Mouse (Mus musculus): ENCODE results near the gene Rabl2. TPM values are rescaled to one million over a fixed set of nuclear protein-coding genes. Genes with fewer than 3 reads are reported as not detected.

Rabl2 gene
- polyA plus RNA-seq, 1 experiment: 3.1 TPM

- no peak for TF ChIP-seq POLR2A (IDR thresholded peaks at IDR 0.05; ENCODE audit: low read depth, low read length)
- no peak for TF ChIP-seq CTCF (IDR thresholded peaks at IDR 0.05; ENCODE audit: extremely low read depth, insufficient read length, insufficient replicate concordance, low read depth, low read length)
- WGBS: 71% methylated on average over 12 of the region's 12 CpGs
- no peaks in the 10 kb centered on the region for H3K36me3 ChIP-seq (ENCODE audit: control insufficient read depth, insufficient read depth, low read length)
- no peaks in the 10 kb centered on the region for H3K27me3 ChIP-seq (ENCODE audit: control insufficient read depth, insufficient read depth, low read length)
- H3K4me3 ChIP-seq (ENCODE audit: low read depth, low read length): no peak overlapping the region
- no peak overlapping the region for H3K27ac ChIP-seq (ENCODE audit: insufficient read depth, low read depth, low read length)
- H3K4me1 ChIP-seq (ENCODE audit: control insufficient read depth, insufficient read depth, insufficient read length, low read length): no peaks in the 10 kb centered on the region
Observed at GRCm38 (mm10) chr15:89605822-89606570, 14.3 kb upstream of the Rabl2 start.

DNA sequence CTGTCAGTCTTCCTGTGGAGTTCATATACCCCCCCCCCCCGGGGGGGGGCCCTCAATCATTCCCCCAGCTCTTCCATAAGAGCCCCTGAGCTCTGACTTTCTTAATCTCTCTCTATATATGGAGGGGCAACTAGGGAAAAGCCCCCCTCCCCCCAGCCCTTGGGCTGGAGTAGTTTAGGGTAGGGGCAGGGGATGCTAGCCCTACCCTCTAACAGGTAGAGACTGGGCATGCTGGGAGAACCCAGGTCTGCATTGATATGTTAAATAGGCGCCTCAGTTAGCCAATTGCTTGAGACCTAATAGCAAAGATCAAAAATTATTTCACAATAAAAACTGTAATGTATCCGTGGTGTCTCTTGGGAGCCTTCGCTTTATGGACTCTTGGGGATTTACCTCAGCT, 825 bp upstream of the Rabl2 start:
- Histone ChIP-seq H3K4me3 (ENCODE audit: low read depth, low read length) (no peak overlapping the region), H3K36me3 (ENCODE audit: control insufficient read depth, insufficient read depth, low read length) (no peaks in the 10 kb centered on the region), H3K4me1 (ENCODE audit: control insufficient read depth, insufficient read depth, insufficient read length, low read length) (peaks cover 2% of the 10 kb centered on the region; the same call in 1 of the 2 replicates), H3K27ac (ENCODE audit: insufficient read depth, low read depth, low read length) (no peak overlapping the region), H3K27me3 (ENCODE audit: control insufficient read depth, insufficient read depth, low read length) (no peaks in the 10 kb centered on the region)
- TF ChIP-seq POLR2A (IDR thresholded peaks at IDR 0.05; ENCODE audit: low read depth, low read length) (no peak), CTCF (IDR thresholded peaks at IDR 0.05; ENCODE audit: extremely low read depth, insufficient read length, insufficient replicate concordance, low read depth, low read length) (no peak)
- 44% methylated on average over 4 of the region's 4 CpGs for WGBS

GRCm38 (mm10) chr15:89591317-89591716, 406 bp downstream of the Rabl2 start:
- WGBS: 1% methylated on average over 30 of the region's 30 CpGs
- TF ChIP-seq POLR2A (IDR thresholded peaks at IDR 0.05; ENCODE audit: low read depth, low read length): no peak
- no peak for TF ChIP-seq CTCF (IDR thresholded peaks at IDR 0.05; ENCODE audit: extremely low read depth, insufficient read length, insufficient replicate concordance, low read depth, low read length)
- no peaks in the 10 kb centered on the region for H3K36me3 ChIP-seq (ENCODE audit: control insufficient read depth, insufficient read depth, low read length)
- no peak overlapping the region for H3K27ac ChIP-seq (ENCODE audit: insufficient read depth, low read depth, low read length)
- no peaks in the 10 kb centered on the region for H3K27me3 ChIP-seq (ENCODE audit: control insufficient read depth, insufficient read depth, low read length)
- peaks cover 2% of the 10 kb centered on the region; the same call in 1 of the 2 replicates for H3K4me1 ChIP-seq (ENCODE audit: control insufficient read depth, insufficient read depth, insufficient read length, low read length)
- peak overlapping the region; percentile 91 for H3K4me3 ChIP-seq (ENCODE audit: low read depth, low read length)

DNA sequence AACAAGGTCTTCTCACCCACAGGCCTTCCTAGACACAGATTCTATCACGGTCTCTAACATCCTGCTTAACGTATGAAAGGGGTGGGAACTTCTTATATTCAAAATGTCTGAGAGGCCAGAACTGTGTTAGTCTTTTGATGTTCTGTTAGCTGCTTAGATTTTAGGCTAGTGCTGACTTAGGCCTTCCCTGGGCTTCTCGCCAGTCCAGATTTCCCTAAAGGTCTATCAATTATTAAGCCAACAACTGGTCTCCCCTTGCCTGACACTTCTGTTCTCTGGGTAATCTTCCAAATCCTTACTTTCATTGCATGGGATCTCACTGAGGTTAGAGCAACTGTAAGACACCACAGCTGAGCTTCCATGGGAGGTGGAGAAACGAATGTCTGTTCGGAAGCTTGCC, 2.6 kb downstream of the Rabl2 start:
- 66% methylated on average over 5 of the region's 5 CpGs for WGBS
- TF ChIP-seq CTCF (IDR thresholded peaks at IDR 0.05; ENCODE audit: extremely low read depth, insufficient read length, insufficient replicate concordance, low read depth, low read length) (no peak), POLR2A (IDR thresholded peaks at IDR 0.05; ENCODE audit: low read depth, low read length) (no peak)
- H3K4me3 ChIP-seq (ENCODE audit: low read depth, low read length): no peak overlapping the region

GRCm38 (mm10) chr15:89585631-89586030, 6.1 kb downstream of the Rabl2 start:
- WGBS: 84% methylated on average over 11 of the region's 11 CpGs
- TF ChIP-seq POLR2A (IDR thresholded peaks at IDR 0.05; ENCODE audit: low read depth, low read length) (no peak), CTCF (IDR thresholded peaks at IDR 0.05; ENCODE audit: extremely low read depth, insufficient read length, insufficient replicate concordance, low read depth, low read length) (no peak)
- Histone ChIP-seq H3K27me3 (ENCODE audit: control insufficient read depth, insufficient read depth, low read length) (no peaks in the 10 kb centered on the region), H3K36me3 (ENCODE audit: control insufficient read depth, insufficient read depth, low read length) (no peaks in the 10 kb centered on the region), H3K4me3 (ENCODE audit: low read depth, low read length) (no peak overlapping the region), H3K4me1 (ENCODE audit: control insufficient read depth, insufficient read depth, insufficient read length, low read length) (no peaks in the 10 kb centered on the region), H3K27ac (ENCODE audit: insufficient read depth, low read depth, low read length) (no peak overlapping the region)

More for the DNA sequence above, 2.6 kb downstream of the Rabl2 start:
- H3K36me3 ChIP-seq (ENCODE audit: control insufficient read depth, insufficient read depth, low read length): no peaks in the 10 kb centered on the region
- H3K27me3 ChIP-seq (ENCODE audit: control insufficient read depth, insufficient read depth, low read length): no peaks in the 10 kb centered on the region
- peaks cover 2% of the 10 kb centered on the region; the same call in 1 of the 2 replicates for H3K4me1 ChIP-seq (ENCODE audit: control insufficient read depth, insufficient read depth, insufficient read length, low read length)
- H3K27ac ChIP-seq (ENCODE audit: insufficient read depth, low read depth, low read length): no peak overlapping the region

DNA sequence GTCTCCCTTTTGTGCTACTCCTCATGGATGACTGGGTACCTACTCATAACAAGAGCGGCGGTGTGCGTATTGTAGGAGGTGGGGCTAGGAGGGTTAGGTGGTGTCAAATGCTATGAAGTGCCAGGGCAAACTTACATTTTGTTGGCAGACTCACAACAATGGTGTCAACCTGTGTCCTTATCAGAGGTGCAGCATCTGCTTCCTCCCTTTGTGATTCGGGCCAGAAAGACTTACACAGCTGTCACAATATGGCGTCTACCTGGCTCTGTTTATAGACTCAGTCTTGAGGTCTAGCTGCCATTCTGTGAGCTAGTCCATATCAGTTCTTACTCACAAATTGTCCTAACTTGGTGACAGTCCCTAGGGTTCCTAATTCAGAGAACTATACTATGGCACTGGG, 6.6 kb downstream of the Rabl2 start:
- no peaks in the 10 kb centered on the region for H3K36me3 ChIP-seq (ENCODE audit: control insufficient read depth, insufficient read depth, low read length)
- WGBS: 82% methylated on average over 5 of the region's 5 CpGs
- no peaks in the 10 kb centered on the region for H3K27me3 ChIP-seq (ENCODE audit: control insufficient read depth, insufficient read depth, low read length)
- H3K4me3 ChIP-seq (ENCODE audit: low read depth, low read length): no peak overlapping the region
- TF ChIP-seq CTCF (IDR thresholded peaks at IDR 0.05; ENCODE audit: extremely low read depth, insufficient read length, insufficient replicate concordance, low read depth, low read length): no peak
- TF ChIP-seq POLR2A (IDR thresholded peaks at IDR 0.05; ENCODE audit: low read depth, low read length): no peak
- no peaks in the 10 kb centered on the region for H3K4me1 ChIP-seq (ENCODE audit: control insufficient read depth, insufficient read depth, insufficient read length, low read length)
- H3K27ac ChIP-seq (ENCODE audit: insufficient read depth, low read depth, low read length): no peak overlapping the region

DNA sequence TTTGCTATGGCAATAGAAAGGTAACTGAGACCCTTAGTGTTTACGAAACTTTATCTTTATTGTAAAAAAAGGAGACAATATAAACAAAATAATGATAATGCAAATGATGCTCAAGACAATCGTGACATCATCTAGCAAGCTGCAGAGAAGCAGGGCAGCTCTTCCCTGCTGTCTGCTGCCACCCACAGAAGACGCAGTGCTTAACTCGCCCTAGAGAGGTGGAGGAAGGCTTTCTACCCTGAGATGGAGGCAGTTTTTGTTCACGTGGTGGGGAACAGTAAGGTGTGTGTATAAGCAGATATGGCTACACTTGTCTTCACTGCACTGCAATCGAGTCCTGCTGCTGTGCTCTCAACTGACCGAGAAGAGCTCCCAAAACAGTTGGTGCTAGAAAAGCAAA, 9.2 kb downstream of the Rabl2 start:
- no peaks in the 10 kb centered on the region for H3K27me3 ChIP-seq (ENCODE audit: control insufficient read depth, insufficient read depth, low read length)
- 85% methylated on average over 7 of the region's 7 CpGs for WGBS
- H3K27ac ChIP-seq (ENCODE audit: insufficient read depth, low read depth, low read length): no peak overlapping the region
- no peak for TF ChIP-seq CTCF (IDR thresholded peaks at IDR 0.05; ENCODE audit: extremely low read depth, insufficient read length, insufficient replicate concordance, low read depth, low read length)
- no peaks in the 10 kb centered on the region for H3K4me1 ChIP-seq (ENCODE audit: control insufficient read depth, insufficient read depth, insufficient read length, low read length)
- no peaks in the 10 kb centered on the region for H3K36me3 ChIP-seq (ENCODE audit: control insufficient read depth, insufficient read depth, low read length)
- H3K4me3 ChIP-seq (ENCODE audit: low read depth, low read length): no peak overlapping the region
